Mouse (Mus musculus) liver, postnatal 0 days (tissue): ENCODE measurements at regions not wholly inside any gene's neighbourhood (a gene's known extent, or its start where the extent isn't known, plus 50 kb on each side); places are given as distances from the start of the nearest gene placed in this dataset.

Experiments used
- ATAC-seq: fragments of 200-750 bp; cut with Nextera tagmentation; 2 replicates; pipeline ENCODE4 v1.8.0; 2017; ENCODE audit warnings: mild to moderate bottlenecking, moderate library complexity
- DNase-seq: peaks from one replicate; pipeline ENCODE4 v3.0.0-alpha.2; 2016
- H3K27ac ChIP-seq: fragments of 300-500 bp; sonication (generic); 2 replicates; pipeline ENCODE4 v1.5.1; 2014; ENCODE audit warnings: antibody characterized with exemption, moderate library complexity, mild to moderate bottlenecking, low read depth
- H3K27me3 ChIP-seq: fragments of 300-500 bp; sonication (generic); 2 replicates; pipeline ENCODE4 v1.6.1; 2014; ENCODE audit warnings: low read length, control low read depth, mixed read lengths; ENCODE audit not compliant: insufficient read depth
- H3K36me3 ChIP-seq: fragments of 300-500 bp; sonication (generic); replicated peaks from 2 replicates; pipeline ENCODE4 v1.6.1; 2014; ENCODE audit warnings: mild to moderate bottlenecking, control low read depth, low read length, moderate library complexity, mixed read lengths; ENCODE audit not compliant: insufficient read depth
- H3K4me1 ChIP-seq: fragments of 300-500 bp; sonication (generic); 2 replicates; pipeline ENCODE4 v1.6.1; 2014; ENCODE audit warnings: antibody characterized with exemption, mild to moderate bottlenecking, control low read depth; ENCODE audit not compliant: insufficient read depth
- H3K4me2 ChIP-seq: fragments of 300-500 bp; sonication (generic); 2 replicates; pipeline ENCODE4 v1.6.1; 2014; ENCODE audit warnings: low read depth, mild to moderate bottlenecking, low read length, moderate library complexity, mixed read lengths
- H3K4me3 ChIP-seq: fragments of 300-500 bp; sonication (generic); 2 replicates; pipeline ENCODE4 v1.5.1; 2014; ENCODE audit warnings: low read depth, low read length
- H3K9ac ChIP-seq: fragments of 300-500 bp; sonication (generic); replicated peaks from 2 replicates; pipeline ENCODE4 v1.6.1; 2014; ENCODE audit warnings: mild to moderate bottlenecking, moderate library complexity
- H3K9me3 ChIP-seq: fragments of 300-500 bp; sonication (generic); 2 replicates; pipeline ENCODE4 v1.6.1; 2016; ENCODE audit warnings: mild to moderate bottlenecking, control low read depth, low read length, mixed read lengths
- CTCF ChIP-seq: sonication (generic); IDR thresholded peaks from 2 replicates; pipeline ENCODE4 v1.5.1; 2016; ENCODE audit warnings: antibody characterized with exemption, low read depth
- EP300 ChIP-seq: IDR thresholded peaks from 2 replicates; pipeline ENCODE4 v1.6.1; 2016; ENCODE audit warnings: antibody characterized with exemption, low read depth, mild to moderate bottlenecking
- WGBS: fragments of 180-500 bp; shearing (Covaris S2); extraction: QIAGEN DNeasy Blood & Tissue Kit; methylation state at CpG from one replicate; pipeline ENCODE4 v1.1.7; 2014; ENCODE audit not compliant: insufficient replicate concordance; 5-methylcytosine and 5-hydroxymethylcytosine counted together

- no peak overlapping the region for H3K9ac ChIP-seq
- H3K27me3 ChIP-seq: no peaks in the 10 kb centered on the region
- H3K36me3 ChIP-seq: no peaks in the 10 kb centered on the region
- no peak overlapping the region for H3K27ac ChIP-seq
- no peaks in the 10 kb centered on the region for H3K4me1 ChIP-seq
- no peaks in the 10 kb centered on the region for H3K9me3 ChIP-seq
- TF ChIP-seq CTCF (no peak), EP300 (no peak)
- ATAC-seq (no peak), DNase-seq (no peak)
- WGBS: 66% methylated on average over 4 of the region's 4 CpGs
- no peak overlapping the region for H3K4me3 ChIP-seq
- no peak overlapping the region for H3K4me2 ChIP-seq
Observed at GRCm38 (mm10) chr10:92600116-92600515, 122.1 kb downstream of the Nedd1 start.

- Histone ChIP-seq H3K4me2 (no peak overlapping the region), H3K4me3 (no peak overlapping the region), H3K36me3 (no peaks in the 10 kb centered on the region), H3K27ac (no peak overlapping the region), H3K27me3 (no peaks in the 10 kb centered on the region), H3K9me3 (no peaks in the 10 kb centered on the region), H3K9ac (no peak overlapping the region), H3K4me1 (no peaks in the 10 kb centered on the region)
- DNase-seq (no peak), ATAC-seq (no peak)
- no peak for TF ChIP-seq EP300
- TF ChIP-seq CTCF: no peak
- WGBS: 30% methylated on average over 6 of the region's 6 CpGs
Observed at GRCm38 (mm10) chr10:92595496-92596355, 126.5 kb downstream of the Nedd1 start.

GRCm38 (mm10) chr10:92593947-92594460, 128.2 kb downstream of the Nedd1 start:
- Histone ChIP-seq H3K4me3 (no peak overlapping the region), H3K9me3 (no peaks in the 10 kb centered on the region), H3K27me3 (no peaks in the 10 kb centered on the region), H3K4me2 (no peak overlapping the region), H3K27ac (no peak overlapping the region), H3K4me1 (no peaks in the 10 kb centered on the region), H3K36me3 (no peaks in the 10 kb centered on the region), H3K9ac (no peak overlapping the region)
- 70% methylated on average over 7 of the region's 7 CpGs for WGBS
- DNase-seq: no peak
- no peak for ATAC-seq
- TF ChIP-seq CTCF (no peak), EP300 (no peak)

DNA sequence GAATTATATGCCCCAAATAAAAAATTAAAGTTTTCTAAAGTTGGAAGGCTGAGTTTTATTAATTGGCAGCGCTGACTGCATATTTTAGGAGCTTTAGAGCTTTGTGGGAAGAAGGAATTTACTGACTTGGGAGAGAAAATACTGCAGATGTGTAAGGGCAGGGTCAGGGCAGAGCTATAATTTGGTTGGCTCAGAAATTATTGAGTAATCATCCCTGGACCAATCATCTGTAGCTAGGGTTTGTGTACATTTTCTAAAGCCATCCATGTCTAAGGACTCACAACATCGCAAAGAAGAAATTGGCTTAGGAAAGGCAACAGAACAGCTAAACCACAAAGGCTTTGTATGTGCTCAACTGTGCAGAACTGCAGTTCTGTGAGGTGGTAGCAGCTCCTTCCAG, 143.3 kb downstream of the Nedd1 start:
- Histone ChIP-seq H3K9ac (no peak overlapping the region), H3K4me2 (no peak overlapping the region), H3K9me3 (no peaks in the 10 kb centered on the region), H3K27ac (no peak overlapping the region), H3K4me3 (no peak overlapping the region), H3K27me3 (no peaks in the 10 kb centered on the region), H3K36me3 (no peaks in the 10 kb centered on the region), H3K4me1 (no peaks in the 10 kb centered on the region)
- no peak for ATAC-seq
- TF ChIP-seq EP300 (no peak), CTCF (no peak)
- WGBS: 82% methylated on average over 2 of the region's 2 CpGs
- no peak for DNase-seq

GRCm38 (mm10) chr10:92570496-92570895, 151.7 kb downstream of the Nedd1 start:
- H3K27ac ChIP-seq: no peak overlapping the region
- H3K27me3 ChIP-seq: no peaks in the 10 kb centered on the region
- no peak overlapping the region for H3K4me2 ChIP-seq
- ATAC-seq (no peak), DNase-seq (no peak)
- no peaks in the 10 kb centered on the region for H3K4me1 ChIP-seq
- H3K4me3 ChIP-seq: no peak overlapping the region
- H3K9me3 ChIP-seq: no peaks in the 10 kb centered on the region
- H3K36me3 ChIP-seq: no peaks in the 10 kb centered on the region
- TF ChIP-seq CTCF: no peak
- TF ChIP-seq EP300: no peak
- no peak overlapping the region for H3K9ac ChIP-seq

DNA sequence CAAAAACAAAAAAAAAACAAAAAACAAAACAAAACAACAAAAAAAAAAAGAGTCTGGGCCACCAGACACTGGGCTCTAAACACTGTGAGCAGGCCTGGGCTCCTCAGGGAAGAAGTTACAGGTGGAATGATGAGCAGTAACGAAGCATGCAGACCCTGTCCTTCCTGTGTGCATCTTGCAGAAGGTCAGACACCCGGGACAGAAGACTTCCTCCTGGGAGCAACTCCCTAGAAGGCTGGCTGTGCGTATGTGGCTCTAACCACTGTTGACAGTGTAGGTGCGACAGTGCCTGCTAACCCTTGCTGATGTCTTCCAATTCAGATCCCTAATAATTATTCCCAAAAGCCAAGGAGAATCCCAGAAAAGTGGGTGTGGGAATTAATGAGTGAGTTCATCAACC, 164.8 kb downstream of the Nedd1 start:
- no peak for ATAC-seq
- Histone ChIP-seq H3K4me1 (no peaks in the 10 kb centered on the region), H3K27me3 (no peaks in the 10 kb centered on the region), H3K36me3 (no peaks in the 10 kb centered on the region), H3K9ac (no peak overlapping the region), H3K4me2 (no peak overlapping the region), H3K27ac (no peak overlapping the region), H3K4me3 (no peak overlapping the region), H3K9me3 (no peaks in the 10 kb centered on the region)
- WGBS: 60% methylated on average over 4 of the region's 4 CpGs
- DNase-seq: no peak
- TF ChIP-seq EP300 (no peak), CTCF (no peak)
